Mouse (Mus musculus) brain, embryonic 14.5 days (tissue): Measurements from ENCODE around the gene Irf3.

Experiments
- CTCF ChIP-seq: fragments of 200-500 bp; IDR thresholded peaks from 2 replicates; pipeline ENCODE4 v1.5.1; 2012; ENCODE audit warnings: inconsistent platforms, mild to moderate bottlenecking, moderate library complexity, borderline replicate concordance; ENCODE audit not compliant: insufficient read depth, insufficient read length; ENCODE audit errors: extremely low read depth
- POLR2A ChIP-seq: fragments of 200-500 bp; IDR thresholded peaks from 2 replicates; pipeline ENCODE4 v1.6.1; 2012; ENCODE audit warnings: mild to moderate bottlenecking, inconsistent platforms, borderline replicate concordance; ENCODE audit not compliant: poor library complexity, insufficient read depth, insufficient read length, severe bottlenecking; ENCODE audit errors: extremely low read depth

GRCm38 (mm10) chr7:44959281-44959680 lies 38.2 kb upstream of the Irf3 start:
- TF ChIP-seq CTCF (no peak), POLR2A (no peak)
